Mouse (Mus musculus): Measurements from ENCODE around the gene Pikfyve.

DNA sequence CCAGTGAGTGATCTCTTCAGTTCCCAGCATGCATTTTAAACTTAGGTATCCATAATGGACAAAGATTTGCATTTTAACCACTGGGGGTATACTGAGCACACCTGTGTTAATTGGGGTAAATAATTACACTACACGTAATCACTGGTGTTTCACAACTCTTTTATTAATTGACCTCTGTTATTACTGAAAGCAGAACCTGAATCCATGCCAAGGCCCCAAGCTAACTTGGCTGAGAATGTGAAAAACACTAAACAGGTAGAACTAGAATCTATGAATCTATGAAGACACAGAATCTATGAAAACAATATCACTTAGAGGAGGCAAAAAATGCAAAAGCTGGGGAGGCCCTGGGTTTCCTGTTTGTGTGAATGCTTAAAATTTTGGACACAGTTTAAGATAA lies 19.0 kb upstream of the Pikfyve start:
- no peak for TF ChIP-seq POLR2A (IDR thresholded peaks at IDR 0.05; ENCODE audit: insufficient read depth, low read depth, low read length)
- no peak for TF ChIP-seq CTCF (IDR thresholded peaks at IDR 0.05)
